Mouse (Mus musculus) ovary, postnatal 36 days (tissue): ENCODE results near the gene Pold4.
A peak's percentile ranks its signal among the peaks of the same experiment; 100 is the strongest.
"Not testable (repeated sequence)": the region's sequence is repeated elsewhere in the genome, so short reads cannot be mapped to it uniquely, and the experiment has no call there.

Experiments used
- DNase-seq: peaks from one replicate; pipeline ENCODE4 v3.0.0; 2022; ENCODE audit warnings: low spot score, mixed read lengths

The Pold4 gene

DNA sequence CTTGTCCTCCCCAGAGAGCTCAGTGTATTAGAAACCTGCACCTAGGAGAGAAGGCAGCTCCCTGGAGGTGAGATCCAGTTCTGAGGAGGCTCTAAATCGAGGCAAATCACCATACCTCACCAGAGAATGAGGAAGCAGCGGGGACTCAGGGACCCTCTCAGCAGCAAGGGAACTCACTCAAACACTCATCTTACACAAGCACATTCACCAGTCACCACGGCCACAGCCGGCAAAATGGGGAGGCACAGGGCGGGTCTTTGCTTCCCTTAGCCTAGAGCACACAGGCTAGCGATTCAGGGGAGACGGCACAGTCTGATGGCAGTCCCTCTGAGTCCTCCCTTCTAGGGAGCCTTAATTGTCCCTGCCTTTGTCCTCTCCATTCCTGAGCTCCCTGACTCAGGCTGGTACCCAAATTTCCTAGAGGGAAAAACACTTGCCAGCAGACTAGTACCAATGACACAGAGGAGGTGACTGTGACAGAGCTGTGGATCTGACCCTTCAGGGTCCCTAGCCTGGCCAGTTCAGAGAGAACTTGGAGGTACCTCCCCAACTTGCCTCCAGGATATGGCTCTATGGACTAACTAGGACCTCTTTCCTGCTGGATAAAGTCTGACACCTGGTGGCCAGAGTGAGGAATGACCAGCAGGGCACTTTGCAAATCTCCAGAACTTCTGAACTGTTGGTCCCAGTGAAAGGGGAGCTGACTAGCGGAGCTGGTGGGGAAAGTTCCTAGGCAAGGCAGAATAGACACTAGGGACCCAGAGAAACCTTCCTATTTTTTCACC, 3.6 kb upstream of the Pold4 start:
- DNase-seq: peak; percentile 57

GRCm38 (mm10) chr19:4228891-4229290, 2.8 kb upstream of the Pold4 start:
- DNase-seq: no peak

DNA sequence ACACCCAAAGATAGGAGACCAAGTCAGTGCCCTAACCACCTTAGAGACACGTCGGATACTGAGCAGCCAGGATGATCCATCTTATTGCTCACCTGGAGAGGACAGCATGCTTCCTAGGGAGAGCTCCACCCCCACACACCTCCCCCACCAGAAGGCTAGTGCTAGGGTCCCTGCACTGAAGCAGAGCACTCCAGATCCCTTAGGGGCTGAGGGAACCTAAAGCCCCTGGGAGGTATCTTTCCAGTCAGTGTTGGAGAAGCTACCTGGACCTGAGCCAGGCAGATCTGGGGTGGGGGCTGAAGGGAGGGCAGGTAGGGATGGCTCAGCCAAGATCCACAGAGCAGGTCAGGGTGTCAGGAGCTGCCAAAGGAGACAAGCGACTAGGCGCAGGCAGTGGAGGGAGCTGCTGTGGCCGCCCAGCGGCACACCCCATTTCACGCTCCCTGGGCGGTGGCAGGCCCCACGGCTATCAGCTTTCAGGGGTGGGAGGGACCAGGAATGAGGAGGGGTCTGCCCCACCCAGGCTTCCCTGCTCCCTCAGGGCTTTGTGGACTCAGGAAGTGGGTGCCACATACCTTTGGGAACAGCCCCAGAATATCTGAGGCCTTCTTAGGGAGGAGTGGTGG, 2.1 kb upstream of the Pold4 start:
- DNase-seq: peak; percentile 31

DNA sequence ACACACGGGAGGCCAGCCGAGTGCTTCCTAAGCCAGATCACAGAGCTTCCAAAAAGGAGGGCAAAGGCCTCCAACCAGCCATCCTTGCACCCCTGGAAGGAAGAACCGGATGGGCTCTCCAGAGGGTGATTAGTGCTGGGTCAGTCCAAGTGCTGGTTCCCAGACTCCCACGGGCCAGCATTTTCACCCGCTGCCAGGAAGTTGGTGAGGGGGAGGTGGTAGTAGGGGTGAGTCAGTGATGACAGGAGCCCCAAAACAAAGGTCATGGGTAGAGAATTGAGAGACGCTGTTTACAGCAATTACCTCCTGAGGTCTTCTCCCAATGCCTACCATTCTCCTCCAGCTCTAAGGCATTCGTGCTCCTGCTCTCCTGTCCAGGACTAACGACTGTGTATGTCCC, 1.3 kb upstream of the Pold4 start:
- peak; percentile 34 for DNase-seq

GRCm38 (mm10) chr19:4232186-4232572, 480 bp downstream of the Pold4 start:
- DNase-seq: no peak

GRCm38 (mm10) chr19:4232651-4233050, 952 bp downstream of the Pold4 start:
- no peak for DNase-seq

GRCm38 (mm10) chr19:4234548-4234947, 2.8 kb downstream of the Pold4 start:
- no peak for DNase-seq

DNA sequence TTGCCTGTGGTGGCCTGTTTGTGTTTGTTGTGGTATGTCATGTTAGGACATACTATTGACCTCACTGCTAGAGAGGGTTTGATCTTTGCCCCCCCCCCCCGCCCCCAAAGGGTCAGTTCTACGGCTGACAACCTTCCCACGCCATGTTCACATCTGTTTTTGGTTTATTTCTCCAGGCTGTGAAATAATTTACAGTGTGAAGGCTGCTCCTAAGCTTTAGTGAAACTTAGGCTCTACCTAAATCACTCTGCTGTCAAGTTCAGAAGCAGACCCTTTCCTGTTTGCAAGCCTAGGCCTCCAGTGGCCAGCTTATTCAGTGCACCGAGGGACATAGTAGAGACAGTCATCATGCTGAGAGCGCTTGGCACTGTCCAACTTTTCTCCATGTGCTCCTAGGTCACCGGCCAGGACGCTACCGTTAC, 8.6 kb downstream of the Pold4 start:
- no peak for DNase-seq

DNA sequence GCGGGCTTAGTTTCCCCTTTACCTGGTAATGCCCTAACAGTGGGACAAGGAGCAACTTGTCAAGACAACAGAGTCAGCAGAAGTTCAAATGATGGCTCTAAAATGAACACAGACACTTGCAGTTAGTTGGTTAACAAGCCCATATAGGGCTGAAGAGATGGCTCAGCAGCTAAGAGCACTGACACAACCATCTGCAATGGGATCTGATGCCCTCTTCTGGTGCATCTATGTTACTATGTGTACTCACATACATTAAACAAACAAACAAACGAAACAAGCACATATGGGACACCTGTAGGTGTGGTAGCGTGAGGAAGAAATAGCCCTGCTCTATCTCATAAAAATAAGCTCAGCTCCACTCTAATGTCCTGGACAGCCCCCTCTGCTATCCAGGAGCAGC, 10.7 kb downstream of the Pold4 start:
- DNase-seq: no peak

DNA sequence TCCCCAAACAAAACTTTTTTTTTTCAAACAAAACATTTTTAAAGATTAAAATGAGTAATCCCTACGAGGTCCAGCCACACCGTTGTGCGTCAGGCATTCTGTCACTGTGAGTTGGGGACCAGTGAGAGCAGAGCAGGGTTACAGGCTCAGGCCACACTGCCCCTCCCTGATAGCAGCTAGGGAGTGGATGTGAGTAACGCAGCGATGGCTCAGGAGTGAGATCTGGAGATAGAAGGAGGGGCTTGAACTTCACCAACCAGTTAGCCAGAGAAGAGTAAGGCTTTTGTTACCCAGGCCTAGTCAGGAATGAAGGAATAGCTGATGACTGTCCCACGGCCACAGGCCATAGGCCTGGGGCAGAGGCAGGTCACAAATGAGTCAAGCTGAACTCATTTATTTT, 13.1 kb downstream of the Pold4 start:
- DNase-seq: no peak

DNA sequence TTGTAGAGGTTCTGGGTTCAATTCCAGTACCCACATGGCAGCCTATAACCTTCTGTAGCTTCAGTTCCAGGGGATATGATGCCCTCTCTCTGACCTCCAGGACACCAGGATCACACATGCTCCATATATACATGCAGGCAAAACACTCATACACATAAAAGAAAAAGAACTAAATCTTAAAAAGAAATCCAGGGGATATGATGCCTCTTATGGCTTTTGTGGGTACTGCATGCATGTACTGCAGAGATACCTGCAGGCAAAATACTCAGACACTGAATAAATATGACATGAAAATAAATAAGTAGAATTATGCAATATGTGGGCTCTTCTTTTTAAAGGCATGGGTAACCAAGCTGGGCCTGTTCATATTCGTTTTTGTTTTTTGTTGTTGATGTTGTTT, 15.3 kb downstream of the Pold4 start:
- DNase-seq: no peak

GRCm38 (mm10) chr19:4248683-4249082, 17.0 kb downstream of the Pold4 start:
- not testable (repeated sequence) for DNase-seq

DNA sequence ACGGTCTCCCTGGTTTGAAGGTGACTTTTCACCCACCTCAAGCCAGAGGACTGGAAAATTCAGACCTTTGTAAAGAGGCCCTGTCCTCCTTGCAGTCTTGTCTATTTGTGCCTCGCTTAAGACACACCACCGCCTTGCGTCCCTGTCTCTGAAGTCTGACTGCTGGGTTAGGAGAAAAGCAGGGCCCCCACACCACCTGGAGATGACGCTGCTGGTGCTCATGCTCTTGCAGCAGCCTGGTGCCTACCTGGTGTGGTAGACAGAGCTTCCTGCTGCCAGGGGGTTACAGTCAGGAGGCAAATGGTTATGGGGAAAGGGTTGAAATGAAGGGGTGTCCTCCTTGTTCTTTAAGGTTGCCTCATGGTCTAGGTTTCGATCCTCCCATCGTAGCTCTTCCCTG, 22.5 kb downstream of the Pold4 start:
- DNase-seq: no peak

DNA sequence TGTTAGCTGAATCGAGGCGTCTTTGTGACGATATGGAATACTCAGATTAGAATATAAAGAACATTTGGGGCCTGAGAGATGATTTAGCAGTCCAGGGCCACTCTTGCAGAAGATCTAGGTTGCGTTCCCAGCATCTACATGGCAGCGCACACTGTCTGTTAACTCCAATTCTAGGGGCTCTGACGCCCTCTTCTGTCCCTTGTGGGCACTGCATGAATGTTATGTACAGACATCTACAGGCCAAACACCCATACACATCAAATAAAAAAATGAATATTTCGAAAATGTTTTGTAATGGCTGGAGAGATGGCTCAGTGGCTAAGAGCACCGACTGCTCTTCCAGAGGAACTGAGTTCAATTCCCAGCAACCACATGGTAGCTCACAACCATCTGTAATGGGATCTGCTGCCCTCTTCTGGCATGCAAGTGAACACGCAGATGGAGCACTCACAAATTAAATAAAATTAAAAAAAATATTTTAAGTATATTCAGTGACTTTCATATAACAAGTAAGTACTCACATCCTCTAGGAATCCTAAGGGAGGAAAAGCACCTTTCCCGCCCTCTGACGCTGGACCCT, 24.0 kb downstream of the Pold4 start:
- DNase-seq: no peak

DNA sequence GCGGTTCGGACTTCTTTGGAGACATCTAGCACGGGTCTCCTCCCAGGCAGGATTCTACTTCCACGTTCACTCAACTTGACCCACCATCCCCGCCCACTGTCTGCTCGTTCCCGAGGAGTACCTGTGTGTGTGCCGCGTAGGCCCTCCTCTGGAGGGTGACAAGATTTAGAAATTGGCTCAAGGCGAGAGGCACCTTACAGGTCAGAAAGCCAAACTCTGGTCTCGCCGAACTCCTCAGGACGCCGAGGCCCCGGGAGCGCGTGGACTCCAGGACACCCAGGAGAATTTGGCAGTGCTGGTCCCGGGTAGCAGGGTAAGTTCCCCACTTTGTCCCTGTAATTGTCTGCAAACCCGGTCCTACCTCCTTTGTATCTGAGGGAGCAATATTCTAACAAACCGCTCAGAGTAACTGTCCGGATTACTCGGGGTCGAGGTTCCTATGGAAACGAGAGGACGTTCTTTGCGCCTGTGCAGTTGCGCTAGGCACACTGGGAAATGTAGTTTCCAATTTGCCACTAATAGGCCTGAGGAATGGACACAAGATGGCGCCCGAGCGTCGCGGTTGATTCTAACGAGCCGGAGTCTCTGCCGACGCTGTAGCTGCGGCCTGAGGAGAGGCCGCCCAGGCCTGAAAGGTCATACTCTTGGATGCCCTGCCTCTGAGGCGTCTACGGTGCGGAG, 25.7 kb downstream of the Pold4 start:
- DNase-seq: peak; percentile 90

DNA sequence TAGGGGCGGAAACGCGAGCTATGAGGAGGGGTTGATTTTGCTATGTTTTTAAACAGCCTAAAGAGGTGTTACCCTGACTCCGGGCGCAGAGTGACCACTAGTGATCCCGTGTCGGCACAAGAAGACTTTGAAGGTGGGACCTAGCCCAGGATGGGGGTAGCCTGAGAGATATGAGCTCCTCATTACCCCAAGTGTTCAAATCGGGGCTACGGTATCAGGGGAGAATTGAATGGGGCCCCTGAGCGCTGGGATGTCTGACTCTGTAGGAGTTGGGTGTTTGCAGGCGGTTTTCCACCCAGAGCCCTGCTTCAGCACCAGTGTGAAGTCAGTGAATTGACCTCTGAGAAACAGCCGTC, 26.2 kb downstream of the Pold4 start:
- DNase-seq: no peak

DNA sequence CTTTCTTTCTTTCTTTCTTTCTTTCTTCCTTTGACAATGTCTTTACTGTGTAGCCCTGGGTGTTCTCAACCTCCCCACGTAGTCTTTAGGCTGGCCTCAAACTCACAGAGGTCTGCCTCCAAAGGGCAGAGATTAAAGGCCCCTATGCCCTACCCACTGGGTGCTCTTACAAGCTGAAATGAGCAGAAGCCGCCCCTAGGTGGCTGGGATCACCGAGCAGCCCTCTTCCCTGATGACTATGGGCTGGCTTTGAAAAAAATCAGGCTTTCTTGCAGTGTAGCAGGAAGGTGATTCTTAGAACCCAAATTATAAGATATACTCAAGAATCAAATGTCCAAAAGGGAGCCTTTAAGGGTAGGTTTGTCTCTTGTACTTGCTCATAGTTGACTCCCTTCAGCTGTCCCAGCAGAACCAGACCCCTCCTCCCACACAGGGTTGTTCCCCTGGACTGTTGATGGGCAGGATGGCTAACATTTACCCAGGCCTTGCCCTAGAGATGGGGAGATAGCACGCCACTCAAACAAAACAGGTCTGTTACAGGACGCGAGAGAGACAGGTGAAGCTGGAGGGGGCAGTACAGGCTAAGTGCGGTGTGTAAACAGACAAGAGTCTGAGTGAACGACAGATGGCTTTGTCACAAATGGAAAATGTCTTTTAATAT, 29.5 kb downstream of the Pold4 start:
- no peak for DNase-seq

- DNase-seq: no peak
These were observed 31.1 kb downstream of the Pold4 start for GRCm38 (mm10) chr19:4262756-4263155.

- peak; percentile 3 for DNase-seq
These were observed 32.0 kb downstream of the Pold4 start for GRCm38 (mm10) chr19:4263702-4264101.

- no peak for DNase-seq
These were observed 32.6 kb downstream of the Pold4 start for GRCm38 (mm10) chr19:4264171-4264780.

DNA sequence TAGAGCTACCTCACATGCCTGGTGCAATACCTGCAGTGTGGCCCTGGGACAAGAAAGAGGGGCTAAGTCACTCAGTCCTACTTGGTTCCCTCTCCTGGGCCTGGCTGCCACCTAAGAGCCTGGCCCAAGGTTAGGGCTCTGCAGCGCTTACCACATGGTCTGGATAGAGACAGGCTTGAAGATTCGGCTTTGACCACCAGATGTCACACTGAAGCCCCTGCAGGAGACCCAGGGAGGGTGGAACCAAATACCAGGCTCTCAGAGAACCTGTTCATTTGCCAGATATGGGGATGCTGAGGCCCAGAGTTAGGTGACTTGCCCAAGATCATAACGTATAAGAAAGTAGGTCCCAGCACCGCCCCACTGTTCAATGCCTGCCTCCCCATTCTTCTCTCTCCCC, 34.3 kb downstream of the Pold4 start:
- DNase-seq: no peak
